16 mouse cellular contexts compared by ENCODE assay signal in the genomic region with DNA sequence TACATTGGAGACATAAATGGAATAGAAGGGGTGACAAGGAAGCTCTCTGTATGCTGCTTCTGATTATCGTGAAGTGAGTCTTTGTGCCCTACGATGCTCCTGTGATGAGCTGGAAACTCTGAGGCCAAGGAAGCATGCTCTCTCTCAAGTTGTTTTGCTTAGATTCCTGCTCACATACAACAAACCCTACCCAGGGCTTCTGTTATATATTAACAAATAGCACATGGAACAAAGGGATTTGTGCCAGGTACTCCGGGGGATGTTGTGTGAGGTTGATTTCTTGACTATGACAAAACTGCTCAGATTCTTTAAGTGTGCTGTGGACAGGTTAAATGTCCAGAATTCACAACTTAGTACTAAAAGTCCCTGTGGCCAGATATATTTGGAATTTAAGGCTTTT.
"Had no signal": no experiment of that assay in that cellular context is flagged by ENCODE, and none has a peak within 500 bp of the region (broad histone marks: within the 10 kb centered on the region; RNA-seq: fewer than 3 reads in every experiment).

No protein-coding gene starts in this region.

- H3K27me3 ChIP-seq: intestine, embryonic 15.5 days; liver, embryonic 15.5 days; neural tube, embryonic 15.5 days had no signal

- H3K9ac ChIP-seq: intestine, embryonic 15.5 days; liver, embryonic 15.5 days; neural tube, embryonic 15.5 days had no signal

- H3K27ac ChIP-seq: intestine, embryonic 15.5 days; left cerebral cortex, adult 2 months; limb, embryonic 10.5 days; liver, embryonic 15.5 days; midbrain, embryonic 10.5 days; neural tube, embryonic 15.5 days; stomach, postnatal 0 days had no signal

- H3K4me1 ChIP-seq: intestine, embryonic 15.5 days; limb, embryonic 10.5 days; midbrain, embryonic 10.5 days; neural tube, embryonic 15.5 days had no signal

- DNase-seq: lung, adult 2 months; lung, postnatal 4 days; midbrain, embryonic 14.5 days; right cerebral cortex, adult 18-20 months; right cerebral cortex, postnatal 25 days; thymus, postnatal 4 days had no signal

- H3K4me3 ChIP-seq: intestine, embryonic 15.5 days; left cerebral cortex, adult 2 months; limb, embryonic 10.5 days; liver, embryonic 15.5 days; midbrain, embryonic 10.5 days; myocyte; neural tube, embryonic 15.5 days had no signal

- H3K36me3 ChIP-seq: intestine, embryonic 15.5 days; limb, embryonic 10.5 days; liver, embryonic 15.5 days; midbrain, embryonic 10.5 days; neural tube, embryonic 15.5 days had no signal

- ATAC-seq: intestine, embryonic 15.5 days; lung, postnatal 0 days had no signal

- H3K4me2 ChIP-seq: intestine, embryonic 15.5 days; liver, embryonic 11.5 days; liver, embryonic 15.5 days; neural tube, embryonic 15.5 days had no signal

- H3K9me3 ChIP-seq: intestine, embryonic 15.5 days; limb, embryonic 10.5 days; liver, embryonic 15.5 days; midbrain, embryonic 10.5 days; neural tube, embryonic 15.5 days had no signal
